Mouse (Mus musculus): ENCODE measurements at regions not wholly inside any gene's neighbourhood (a gene's known extent, or its start where the extent isn't known, plus 50 kb on each side); places are given as distances from the start of the nearest gene placed in this dataset.

GRCm38 (mm10) chr2:103867958-103868330, 70.5 kb upstream of the Caprin1 start:
- TF ChIP-seq HCFC1 (IDR thresholded peaks at IDR 0.05; ENCODE audit: borderline replicate concordance, insufficient read depth, low read length): no peak
- no peak for TF ChIP-seq ZC3H11A (IDR thresholded peaks at IDR 0.05; ENCODE audit: borderline replicate concordance, low read depth, low read length)

Data from ES-E14 (cell line).